Mouse (Mus musculus) liver, embryonic 15.5 days (tissue): ENCODE data around the gene Arhgap27. TPM values are rescaled to one million over a fixed set of nuclear protein-coding genes. Genes with fewer than 3 reads are reported as not detected.

ENCODE experiments used
- ATAC-seq: fragments of 200-750 bp; cut with Nextera tagmentation; 2 replicates; pipeline ENCODE4 v1.8.0; 2017; ENCODE audit warnings: moderate number of reproducible peaks, mild to moderate bottlenecking, moderate library complexity; ENCODE audit not compliant: insufficient read depth
- H3K27ac ChIP-seq: fragments of 300-500 bp; sonication (generic); replicated peaks from 2 replicates; pipeline ENCODE4 v1.5.1; 2015; ENCODE audit warnings: mild to moderate bottlenecking, inconsistent platforms
- H3K27me3 ChIP-seq: fragments of 300-500 bp; sonication (generic); 2 replicates; pipeline ENCODE4 v1.6.1; 2015; ENCODE audit warnings: mild to moderate bottlenecking, inconsistent platforms
- H3K36me3 ChIP-seq: fragments of 300-500 bp; sonication (generic); replicated peaks from 2 replicates; pipeline ENCODE4 v1.6.1; 2015; ENCODE audit warnings: moderate library complexity, mild to moderate bottlenecking, inconsistent platforms
- H3K4me1 ChIP-seq: fragments of 300-500 bp; sonication (generic); replicated peaks from 2 replicates; pipeline ENCODE4 v1.6.1; 2015; ENCODE audit warnings: inconsistent platforms
- H3K4me2 ChIP-seq: fragments of 300-500 bp; sonication (generic); 2 replicates; pipeline ENCODE4 v1.6.1; 2015; ENCODE audit warnings: moderate library complexity, mild to moderate bottlenecking, inconsistent platforms
- H3K4me3 ChIP-seq: fragments of 300-500 bp; sonication (generic); replicated peaks from 2 replicates; pipeline ENCODE4 v1.5.1; 2015; ENCODE audit warnings: mild to moderate bottlenecking, inconsistent platforms
- H3K9ac ChIP-seq: fragments of 300-500 bp; sonication (generic); 2 replicates; pipeline ENCODE4 v1.6.1; 2015; ENCODE audit warnings: moderate library complexity, mild to moderate bottlenecking, inconsistent platforms
- H3K9me3 ChIP-seq: fragments of 300-500 bp; sonication (generic); replicated peaks from 2 replicates; pipeline ENCODE4 v1.6.1; 2016; ENCODE audit warnings: inconsistent platforms
- WGBS: fragments of 180-500 bp; shearing (Covaris S2); methylation state at CpG from one replicate; pipeline ENCODE4 v1.1.7; 2015; ENCODE audit warnings: mixed read lengths; ENCODE audit not compliant: insufficient replicate concordance; 5-methylcytosine and 5-hydroxymethylcytosine counted together
- polyA plus RNA-seq: library from polyadenylated mRNA; unstranded; fragments of >200 nt; fragmentation: Nextera tagmentation; extraction: Ambion mirVana; gene quantifications from 2 replicates; pipeline ENCODE4 v1.2.1, GENCODE M21; 2015

Arhgap27 gene
- polyA plus RNA-seq, 1 experiment from 2014 or later, result 2.7 TPM

GRCm38 (mm10) chr11:103356032-103356571 lies 7.4 kb downstream of the Arhgap27 start:
- H3K9ac ChIP-seq, result no peak overlapping the region
- H3K4me2 ChIP-seq, result peak overlapping the region; percentile 25
- WGBS, result 50% methylated on average over 11 of the region's 11 CpGs
- H3K36me3 ChIP-seq, result no peaks in the 10 kb centered on the region
- H3K9me3 ChIP-seq, result no peaks in the 10 kb centered on the region
- ATAC-seq, result no peak
- H3K27ac ChIP-seq, result no peak overlapping the region
- H3K4me3 ChIP-seq, result no peak overlapping the region
- H3K27me3 ChIP-seq, result peaks cover 38% of the 10 kb centered on the region
- peaks cover 22% of the 10 kb centered on the region for H3K4me1 ChIP-seq

- Histone ChIP-seq H3K4me2 (no peak overlapping the region; the same call in 1 of the 2 replicates), H3K4me3 (no peak overlapping the region), H3K27ac (no peak overlapping the region), H3K9me3 (no peaks in the 10 kb centered on the region), H3K9ac (no peak overlapping the region), H3K4me1 (peaks cover 14% of the 10 kb centered on the region), H3K27me3 (peaks cover 29% of the 10 kb centered on the region), H3K36me3 (no peaks in the 10 kb centered on the region)
- 63% methylated on average over 11 of the region's 11 CpGs for WGBS
- ATAC-seq, result no peak
These were observed 8.2 kb downstream of the Arhgap27 start for GRCm38 (mm10) chr11:103355251-103355650.

DNA sequence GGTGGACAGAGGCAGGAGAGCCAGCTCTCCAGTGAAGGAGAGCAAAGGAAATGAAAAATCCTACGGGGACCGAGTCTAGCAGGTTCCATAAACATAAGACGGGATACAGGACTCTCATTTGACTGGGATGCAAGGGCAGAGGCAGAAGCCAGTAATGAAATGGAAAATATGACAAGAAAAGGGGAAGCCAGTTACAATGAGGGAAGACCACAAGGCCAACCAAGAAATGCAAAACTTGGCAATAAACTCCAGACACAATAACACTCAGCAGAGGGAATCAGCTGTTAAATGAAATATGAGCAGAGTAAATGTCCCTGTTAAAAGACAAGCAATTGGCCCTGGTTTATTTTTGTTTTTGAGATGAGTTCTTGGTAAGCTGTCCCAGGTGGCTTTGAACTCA lies 9.5 kb downstream of the Arhgap27 start:
- H3K4me1 ChIP-seq, result 0 out of 2 replicates have a peak, but pooled peaks cover 4% of the 10 kb centered on the region
- no peaks in the 10 kb centered on the region for H3K36me3 ChIP-seq
- H3K9ac ChIP-seq, result no peak overlapping the region
- H3K4me3 ChIP-seq, result no peak overlapping the region
- WGBS, result 77% methylated on average over 3 of the region's 3 CpGs
- no peak overlapping the region for H3K27ac ChIP-seq
- ATAC-seq, result no peak
- no peaks in the 10 kb centered on the region for H3K9me3 ChIP-seq
- H3K4me2 ChIP-seq, result no peak overlapping the region
- peaks cover 17% of the 10 kb centered on the region for H3K27me3 ChIP-seq

DNA sequence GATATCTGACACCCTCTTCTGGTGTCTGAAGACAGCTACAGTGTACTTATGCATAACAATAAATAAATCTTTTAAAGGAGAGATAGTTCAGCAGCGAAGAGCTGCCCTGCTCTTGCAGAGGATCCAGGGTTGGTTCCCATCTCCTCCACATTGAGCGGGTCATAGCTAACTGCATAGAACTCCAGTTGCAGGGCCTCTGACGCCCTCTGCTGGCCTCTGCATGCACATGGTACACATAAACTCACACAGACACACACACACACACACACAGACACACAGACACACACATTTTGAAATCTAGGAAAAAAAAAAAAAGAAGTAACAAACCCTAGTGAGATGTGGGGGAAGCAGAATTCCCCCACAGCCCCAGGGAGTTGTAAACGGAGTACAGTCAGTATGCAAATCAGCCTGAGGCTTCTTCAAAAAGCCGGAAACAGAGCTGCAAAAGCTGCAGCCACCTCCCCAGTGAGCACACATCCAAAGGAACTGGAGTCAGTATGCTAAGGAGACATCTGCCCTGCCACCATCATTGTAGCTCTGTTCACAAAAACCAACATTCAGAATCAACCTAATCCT lies 11.2 kb downstream of the Arhgap27 start:
- Histone ChIP-seq H3K9ac (no peak overlapping the region), H3K4me3 (no peak overlapping the region), H3K4me1 (0 out of 2 replicates have a peak, but pooled peaks cover 4% of the 10 kb centered on the region), H3K27me3 (0 out of 2 replicates have a peak, but pooled peaks cover 6% of the 10 kb centered on the region), H3K27ac (no peak overlapping the region), H3K4me2 (no peak overlapping the region), H3K36me3 (no peaks in the 10 kb centered on the region), H3K9me3 (no peaks in the 10 kb centered on the region)
- no peak for ATAC-seq
- 61% methylated on average over 5 of the region's 5 CpGs for WGBS

DNA sequence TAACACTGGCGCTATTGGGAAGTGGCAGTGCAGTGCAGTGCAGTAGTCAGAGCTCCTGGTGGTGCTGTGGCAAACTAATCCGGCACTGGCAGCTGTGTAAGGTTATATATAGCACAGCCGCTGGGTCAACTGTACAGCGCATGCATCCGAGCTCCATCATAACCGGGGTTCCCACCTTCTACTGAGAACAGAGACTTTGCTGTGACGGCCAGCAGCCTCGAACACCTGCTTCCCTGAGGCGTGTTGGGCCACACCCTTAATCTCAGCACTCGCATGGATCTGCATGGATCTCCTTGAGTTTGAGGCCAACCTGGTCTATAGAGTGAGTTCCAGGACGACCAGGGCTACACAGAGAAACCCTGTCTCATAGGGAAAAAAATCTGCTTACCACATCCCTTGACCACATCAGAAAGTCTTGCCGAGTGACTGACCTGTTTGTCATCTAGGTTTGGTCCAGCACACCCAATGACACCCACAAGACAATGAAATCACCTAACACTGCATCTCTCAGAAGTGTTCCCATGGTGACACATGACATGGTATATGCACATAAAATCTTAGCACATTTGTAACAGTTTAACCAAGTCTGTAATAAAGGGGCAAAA lies 12.7 kb downstream of the Arhgap27 start:
- peaks cover 14% of the 10 kb centered on the region for H3K4me1 ChIP-seq
- 0 out of 2 replicates have a peak, but pooled peaks cover 2% of the 10 kb centered on the region for H3K27me3 ChIP-seq
- H3K4me2 ChIP-seq, result no peak overlapping the region
- no peak overlapping the region for H3K4me3 ChIP-seq
- 63% methylated on average over 12 of the region's 12 CpGs for WGBS
- no peaks in the 10 kb centered on the region for H3K9me3 ChIP-seq
- no peaks in the 10 kb centered on the region for H3K36me3 ChIP-seq
- ATAC-seq, result no peak
- no peak overlapping the region for H3K27ac ChIP-seq
- H3K9ac ChIP-seq, result no peak overlapping the region

DNA sequence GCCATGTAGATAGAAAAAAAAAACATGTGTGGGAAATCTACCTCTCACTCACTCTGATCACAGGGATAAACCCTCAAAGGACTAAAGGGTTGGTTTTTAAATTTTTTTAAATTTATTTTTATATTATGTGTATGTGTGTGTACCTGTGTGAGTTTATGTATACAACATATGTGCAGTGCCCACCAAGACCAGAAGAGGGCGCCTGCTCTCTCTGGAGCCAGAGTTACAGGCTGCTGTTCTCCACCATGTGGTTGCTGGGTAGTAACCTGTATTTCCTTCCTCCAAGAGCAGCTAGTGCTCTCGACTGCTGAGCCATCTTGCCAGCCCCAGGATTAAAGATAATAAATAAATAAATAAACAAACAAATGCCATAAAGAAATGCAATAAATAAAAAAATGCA lies 13.8 kb downstream of the Arhgap27 start:
- Histone ChIP-seq H3K4me1 (peaks cover 22% of the 10 kb centered on the region), H3K4me3 (no peak overlapping the region), H3K4me2 (no peak overlapping the region), H3K36me3 (no peaks in the 10 kb centered on the region), H3K9me3 (no peaks in the 10 kb centered on the region), H3K9ac (no peak overlapping the region), H3K27me3 (no peaks in the 10 kb centered on the region), H3K27ac (no peak overlapping the region)
- no peak for ATAC-seq
- 47% methylated on average over 2 of the region's 2 CpGs for WGBS

GRCm38 (mm10) chr11:103346657-103347056 lies 16.8 kb downstream of the Arhgap27 start:
- peak; percentile 51 for ATAC-seq
- Histone ChIP-seq H3K4me3 (no peak overlapping the region), H3K4me2 (0 out of 2 replicates have a peak overlapping the region, but pooled peaks have one; percentile 3), H3K27ac (peak overlapping the region; percentile 48; the same call in 1 of the 2 replicates), H3K27me3 (no peaks in the 10 kb centered on the region), H3K9ac (no peak overlapping the region), H3K9me3 (no peaks in the 10 kb centered on the region), H3K36me3 (no peaks in the 10 kb centered on the region), H3K4me1 (peaks cover 28% of the 10 kb centered on the region)
- WGBS, result 21% methylated on average over 5 of the region's 5 CpGs

DNA sequence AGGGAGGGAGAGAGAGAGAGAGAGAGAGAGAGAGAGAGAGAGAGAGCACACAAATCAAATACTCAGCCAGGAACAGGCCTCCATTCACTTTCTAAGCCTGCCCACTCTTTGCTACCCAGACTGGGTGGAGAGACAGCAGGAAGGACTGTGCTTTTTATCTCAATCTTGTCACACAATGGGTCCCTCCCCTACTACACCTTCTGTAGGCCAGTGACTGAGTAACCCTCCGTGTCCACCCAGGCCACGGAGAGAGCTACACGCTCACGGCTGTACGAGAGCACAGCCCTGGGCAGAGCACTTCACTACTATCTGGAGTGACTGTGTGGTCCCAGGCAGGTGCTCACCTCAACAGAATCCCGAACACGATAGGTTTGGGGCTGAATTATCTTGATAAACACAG lies 17.3 kb downstream of the Arhgap27 start:
- Histone ChIP-seq H3K27ac (peak overlapping the region; percentile 48; the same call in 1 of the 2 replicates), H3K9ac (no peak overlapping the region), H3K27me3 (no peaks in the 10 kb centered on the region), H3K4me2 (0 out of 2 replicates have a peak overlapping the region, but pooled peaks have one; percentile 3), H3K36me3 (no peaks in the 10 kb centered on the region), H3K4me3 (no peak overlapping the region), H3K9me3 (no peaks in the 10 kb centered on the region), H3K4me1 (peaks cover 28% of the 10 kb centered on the region)
- ATAC-seq, result no peak; the same call in 1 of the 2 replicates
- WGBS, result 44% methylated on average over 7 of the region's 7 CpGs

DNA sequence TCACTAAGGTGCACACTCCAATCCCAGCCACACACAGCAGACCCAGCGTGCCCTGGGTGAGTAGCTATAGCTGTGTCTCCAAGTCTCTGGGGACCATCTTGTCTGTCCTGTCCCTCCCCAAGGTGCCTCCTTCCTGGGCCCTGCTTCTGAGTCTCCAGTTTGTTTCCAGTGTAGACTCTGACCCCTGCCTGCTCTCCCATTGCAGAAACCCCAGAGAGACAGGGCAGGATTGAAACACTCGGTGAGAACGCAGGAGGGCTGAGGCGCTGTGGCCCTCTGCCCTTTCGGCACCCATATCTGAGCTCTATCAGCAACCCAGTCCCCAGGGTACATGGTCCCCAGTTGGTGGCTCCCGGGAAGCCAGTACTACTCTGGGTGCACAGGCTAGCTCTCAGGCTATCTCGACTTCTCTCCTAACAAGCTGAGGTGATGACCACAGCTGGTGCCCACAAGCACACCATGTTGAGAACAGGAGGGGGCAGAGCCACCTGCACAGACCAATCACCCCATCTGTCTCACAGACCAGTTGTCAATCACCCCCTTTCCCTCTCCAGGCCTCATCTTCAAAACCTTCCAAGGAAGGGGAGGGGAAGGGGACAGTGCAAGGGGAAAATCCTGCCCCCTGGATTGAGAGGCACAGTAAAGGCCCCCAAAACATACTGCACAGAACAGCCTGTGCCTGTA lies 17.9 kb downstream of the Arhgap27 start:
- 59% methylated on average over 7 of the region's 7 CpGs for WGBS
- no peak overlapping the region for H3K9ac ChIP-seq

DNA sequence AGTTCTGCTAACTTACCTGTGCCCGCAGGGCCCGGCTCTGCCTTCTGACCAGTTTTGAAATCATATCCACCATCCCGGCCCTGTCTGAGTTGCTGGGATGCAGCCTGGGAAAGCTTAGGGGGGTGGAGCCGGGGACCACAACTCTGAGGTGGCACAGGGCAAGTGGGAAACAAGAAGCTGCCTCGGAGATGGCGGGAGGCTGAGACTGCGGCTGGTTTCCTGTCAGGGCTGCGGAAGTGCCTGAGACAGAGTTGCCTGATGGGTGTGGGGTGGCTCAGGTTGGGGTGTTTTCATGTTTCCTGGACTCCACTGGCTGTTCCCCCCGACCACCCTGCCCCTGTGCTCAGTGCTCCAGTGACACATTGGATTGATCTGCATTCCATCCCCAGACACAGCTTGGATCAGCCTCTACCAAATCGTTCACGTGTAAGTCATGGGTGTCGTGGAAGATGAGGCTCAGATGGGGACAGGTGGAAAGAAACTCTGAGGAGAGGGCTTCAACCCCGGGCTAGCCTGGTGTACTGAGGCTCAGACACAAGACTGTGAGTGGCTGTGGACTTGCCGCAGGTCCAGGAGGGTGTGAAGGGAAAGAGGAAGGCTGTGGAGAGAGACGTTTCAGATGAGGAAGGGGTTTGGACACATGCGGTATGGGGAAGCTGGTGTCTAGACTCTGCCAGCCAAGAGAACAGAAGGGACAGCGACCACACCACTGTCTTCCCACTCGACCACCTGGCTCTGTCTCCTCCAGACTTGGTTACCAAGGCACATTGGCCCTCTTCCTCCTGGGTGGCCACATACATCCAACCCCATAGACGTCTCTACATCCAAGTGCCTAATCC lies 18.8 kb downstream of the Arhgap27 start:
- Histone ChIP-seq H3K27ac (no peak overlapping the region; the same call in 1 of the 2 replicates), H3K27me3 (no peaks in the 10 kb centered on the region), H3K4me1 (peaks cover 33% of the 10 kb centered on the region), H3K4me3 (peak overlapping the region; percentile 35), H3K4me2 (peak overlapping the region; percentile 51), H3K36me3 (no peaks in the 10 kb centered on the region), H3K9me3 (no peaks in the 10 kb centered on the region), H3K9ac (no peak overlapping the region)
- no peak for ATAC-seq
- WGBS, result 28% methylated on average over 19 of the region's 19 CpGs

More for the DNA sequence above, 17.9 kb downstream of the Arhgap27 start:
- H3K4me3 ChIP-seq, result no peak overlapping the region
- no peaks in the 10 kb centered on the region for H3K27me3 ChIP-seq
- peak overlapping the region; percentile 13; the same call in 1 of the 2 replicates for H3K4me2 ChIP-seq
- no peaks in the 10 kb centered on the region for H3K9me3 ChIP-seq
- no peak for ATAC-seq
- H3K36me3 ChIP-seq, result no peaks in the 10 kb centered on the region
- H3K27ac ChIP-seq, result no peak overlapping the region; the same call in 1 of the 2 replicates
- peaks cover 33% of the 10 kb centered on the region for H3K4me1 ChIP-seq
